Comparison of ENCODE assay signal across 16 mouse cellular contexts in genomic region chr5:135826225-135826624, GRCm38 (mm10). TPM values are rescaled to one million over a fixed set of nuclear protein-coding genes. Genes with fewer than 3 reads are reported as not detected.
DNase-seq lines count a peak whose midpoint lies in the region; ATAC-seq lines count a peak whose summit lies in the region.
"Had no signal": no experiment of that assay in that cellular context is flagged by ENCODE, and none has a peak within 500 bp of the region (broad histone marks: within the 10 kb centered on the region; RNA-seq: fewer than 3 reads in every experiment).

No protein-coding gene starts in this region.

- H3K4me3 ChIP-seq in embryonic facial prominence, embryonic 13.5 days = no peak overlapping the region
- no peak overlapping the region for H3K4me3 ChIP-seq in midbrain, embryonic 10.5 days
- H3K4me3 ChIP-seq in neural tube, embryonic 15.5 days (replicated peaks) = no peak overlapping the region
- H3K4me3 ChIP-seq: embryonic facial prominence, embryonic 15.5 days; limb, embryonic 12.5 days; stomach, embryonic 15.5 days had no signal

- peaks cover 12% of the 10 kb centered on the region for H3K4me1 ChIP-seq in embryonic facial prominence, embryonic 13.5 days
- H3K4me1 ChIP-seq in midbrain, embryonic 10.5 days = peaks cover 36% of the 10 kb centered on the region
- H3K4me1 ChIP-seq in neural tube, embryonic 15.5 days = peaks cover 52% of the 10 kb centered on the region
- H3K4me1 ChIP-seq: stomach, embryonic 15.5 days had no signal

- H3K27ac ChIP-seq in embryonic facial prominence, embryonic 13.5 days = no peak overlapping the region; the same call in 1 of the 2 replicates
- H3K27ac ChIP-seq in midbrain, embryonic 10.5 days (replicated peaks) = peak overlapping the region; percentile 42; the same call in 1 of the 2 replicates
- peak overlapping the region; percentile 43 for H3K27ac ChIP-seq in neural tube, embryonic 15.5 days (replicated peaks)
- H3K27ac ChIP-seq: embryonic facial prominence, embryonic 15.5 days; limb, embryonic 12.5 days; stomach, embryonic 15.5 days had no signal

- H3K9ac ChIP-seq in embryonic facial prominence, embryonic 13.5 days = peak overlapping the region; percentile 49; the same call in 1 of the 2 replicates
- peak overlapping the region; percentile 20; the same call in 1 of the 2 replicates for H3K9ac ChIP-seq in neural tube, embryonic 15.5 days (replicated peaks)
- H3K9ac ChIP-seq: embryonic facial prominence, embryonic 15.5 days; limb, embryonic 12.5 days; liver, postnatal 0 days; stomach, embryonic 15.5 days had no signal

- H3K9me3 ChIP-seq in embryonic facial prominence, embryonic 13.5 days = no peaks in the 10 kb centered on the region
- H3K9me3 ChIP-seq in midbrain, embryonic 10.5 days (replicated peaks) = no peaks in the 10 kb centered on the region
- no peaks in the 10 kb centered on the region for H3K9me3 ChIP-seq in neural tube, embryonic 15.5 days (replicated peaks)
- H3K9me3 ChIP-seq: embryonic facial prominence, embryonic 15.5 days; limb, embryonic 12.5 days; stomach, embryonic 15.5 days had no signal

- H3K27me3 ChIP-seq in embryonic facial prominence, embryonic 13.5 days = no peaks in the 10 kb centered on the region
- H3K27me3 ChIP-seq in midbrain, embryonic 10.5 days (ENCODE audit: low read depth, poor library complexity, severe bottlenecking) = no peaks in the 10 kb centered on the region
- no peaks in the 10 kb centered on the region for H3K27me3 ChIP-seq in neural tube, embryonic 15.5 days (replicated peaks)

- 31% methylated on average over 6 of the region's 6 CpGs for WGBS in embryonic facial prominence, embryonic 13.5 days
- 38% methylated on average over 6 of the region's 6 CpGs for WGBS in midbrain, embryonic 10.5 days
- 35% methylated on average over 6 of the region's 6 CpGs for WGBS in neural tube, embryonic 15.5 days

- DNase-seq in heart, postnatal 4 days = peak; percentile 12
- DNase-seq in heart, adult 11 months = no peak
- no peak for DNase-seq in midbrain, embryonic 10.5 days (ENCODE audit: low spot score)
- no peak for DNase-seq in adrenal gland, postnatal 36 days
- no peak for DNase-seq in adrenal gland, adult (ENCODE audit: inconsistent age in 2 of 2, low spot score in 1 of 2)
- DNase-seq in adrenal gland, postnatal 4 days (ENCODE audit: low spot score in 2 of 2) = no peak
- DNase-seq: cerebellum, postnatal 14 days; liver, postnatal 0 days; right cerebral cortex, postnatal 4 days had no signal

- no peaks in the 10 kb centered on the region for H3K36me3 ChIP-seq in embryonic facial prominence, embryonic 13.5 days
- no peaks in the 10 kb centered on the region for H3K36me3 ChIP-seq in midbrain, embryonic 10.5 days
- no peaks in the 10 kb centered on the region for H3K36me3 ChIP-seq in neural tube, embryonic 15.5 days
- H3K36me3 ChIP-seq: embryonic facial prominence, embryonic 15.5 days; limb, embryonic 12.5 days; stomach, embryonic 15.5 days had no signal

- no peak for ATAC-seq in embryonic facial prominence, embryonic 13.5 days (ENCODE audit: insufficient number of reproducible peaks, insufficient read depth, low FRiP score, low TSS enrichment, low read depth)
- no peak for ATAC-seq in neural tube, embryonic 15.5 days (ENCODE audit: low FRiP score)
- ATAC-seq: liver, postnatal 0 days had no signal

- no peak overlapping the region for H3K4me2 ChIP-seq in embryonic facial prominence, embryonic 13.5 days
- H3K4me2 ChIP-seq in neural tube, embryonic 15.5 days = no peak overlapping the region
- H3K4me2 ChIP-seq: embryonic facial prominence, embryonic 15.5 days; limb, embryonic 12.5 days; stomach, embryonic 15.5 days had no signal

RNA-seq across cellular contexts. Expression of gene Srrm3, which starts 19.5 kb away (rescaled TPM):
- total RNA-seq in heart, postnatal 4 days (2021) = under 1 TPM; 0.12 to 0.20 TPM
- 1.1 and 1.5 TPM in 2 replicates for polyA plus RNA-seq in embryonic facial prominence, embryonic 13.5 days (2015; fragmentation: Nextera tagmentation; extraction: Ambion mirVana)
- polyA plus RNA-seq in midbrain, embryonic 10.5 days (2016; fragmentation: Nextera tagmentation; extraction: Ambion mirVana) = 14.0 and 26.1 TPM in 2 replicates
- polyA plus RNA-seq in neural tube, embryonic 15.5 days (2015; fragmentation: Nextera tagmentation; extraction: Ambion mirVana) = 65.5 and 87.3 TPM in 2 replicates
- 1 to 10 TPM; 1.6 to 3.4 TPM for total RNA-seq in adrenal gland, postnatal 36 days (2021)
- 1 to 10 TPM; 7.5 to 7.9 TPM for total RNA-seq in adrenal gland, postnatal 4 days (2021)
- total RNA-seq: heart, adult 8-10 months; heart, postnatal 25 days had no signal
- polyA plus RNA-seq: liver, postnatal 0 days had no signal

RNA-seq across cellular contexts. Expression of gene Mdh2, which starts 47.9 kb away (rescaled TPM):
- 1,000 to 10,000 TPM; 1,387 to 1,444 TPM for total RNA-seq in heart, postnatal 4 days (2021)
- 432 and 479 TPM in 2 replicates for polyA plus RNA-seq in embryonic facial prominence, embryonic 13.5 days (2015; fragmentation: Nextera tagmentation; extraction: Ambion mirVana)
- 616 and 619 TPM in 2 replicates for polyA plus RNA-seq in midbrain, embryonic 10.5 days (2016; fragmentation: Nextera tagmentation; extraction: Ambion mirVana)
- polyA plus RNA-seq in neural tube, embryonic 15.5 days (2015; fragmentation: Nextera tagmentation; extraction: Ambion mirVana) = 658 and 665 TPM in 2 replicates
- total RNA-seq in adrenal gland, postnatal 36 days (2021) = 100 to 1,000 TPM; 489 to 545 TPM
- 100 to 1,000 TPM; 433 to 459 TPM for total RNA-seq in adrenal gland, postnatal 4 days (2021)

RNA-seq across cellular contexts. Expression of gene Styxl1, which starts 48.0 kb away (rescaled TPM):
- not detected for total RNA-seq in heart, postnatal 4 days (2021)
- 0.31 TPM in 1 of 2 replicates, not detected in the other for polyA plus RNA-seq in embryonic facial prominence, embryonic 13.5 days (2015; fragmentation: Nextera tagmentation; extraction: Ambion mirVana)
- 0.41 TPM in 1 of 2 replicates, not detected in the other for polyA plus RNA-seq in midbrain, embryonic 10.5 days (2016; fragmentation: Nextera tagmentation; extraction: Ambion mirVana)
- 0.36 and 0.88 TPM in 2 replicates for polyA plus RNA-seq in neural tube, embryonic 15.5 days (2015; fragmentation: Nextera tagmentation; extraction: Ambion mirVana)
- under 1 TPM; 0.33 to 0.83 TPM for total RNA-seq in adrenal gland, postnatal 36 days (2021)
- 1 to 10 TPM; 1.6 to 1.7 TPM for total RNA-seq in adrenal gland, postnatal 4 days (2021)
- total RNA-seq: heart, adult 8-10 months; heart, postnatal 25 days had no signal
- polyA plus RNA-seq: limb, embryonic 12.5 days had no signal
